Mouse (Mus musculus): Measurements from ENCODE around the gene Creb3l1. TPM values are rescaled to one million over a fixed set of nuclear protein-coding genes. Genes with fewer than 3 reads are reported as not detected.

Gene Creb3l1
- polyA plus RNA-seq, 1 experiment from 2014 or later, result 1.1 TPM

DNA sequence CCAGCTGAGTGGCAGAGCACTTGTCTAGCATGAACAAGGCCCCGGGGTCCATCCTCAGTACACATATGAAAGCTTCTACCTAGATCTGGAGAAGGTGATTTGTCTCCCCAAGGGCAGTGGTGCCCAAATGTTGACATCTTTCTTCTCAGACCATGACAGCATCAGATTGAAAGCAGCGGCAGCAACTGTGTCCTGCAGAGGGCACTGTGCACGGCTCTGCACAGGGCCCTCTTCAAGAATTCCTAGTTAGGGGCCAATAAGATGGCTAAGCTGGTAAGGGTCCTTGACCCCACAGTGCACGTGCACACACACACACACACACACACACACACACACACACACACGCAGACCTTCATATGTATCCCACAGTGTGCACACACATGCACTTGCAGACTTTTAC is 9.4 kb downstream of the Creb3l1 start:
- Histone ChIP-seq H3K36me3 (no peaks in the 10 kb centered on the region), H3K4me3 (replicated peaks) (no peak overlapping the region), H3K9me3 (replicated peaks) (no peaks in the 10 kb centered on the region), H3K4me2 (no peak overlapping the region), H3K27me3 (peaks cover 26% of the 10 kb centered on the region), H3K9ac (no peak overlapping the region), H3K4me1 (replicated peaks) (peaks cover 8% of the 10 kb centered on the region; the same call in 1 of the 2 replicates), H3K27ac (no peak overlapping the region)
- ATAC-seq (ENCODE audit: low read depth) (no peak), DNase-seq (no peak)
- WGBS (ENCODE audit: insufficient replicate concordance), result 61% methylated on average over 5 of the region's 5 CpGs

DNA sequence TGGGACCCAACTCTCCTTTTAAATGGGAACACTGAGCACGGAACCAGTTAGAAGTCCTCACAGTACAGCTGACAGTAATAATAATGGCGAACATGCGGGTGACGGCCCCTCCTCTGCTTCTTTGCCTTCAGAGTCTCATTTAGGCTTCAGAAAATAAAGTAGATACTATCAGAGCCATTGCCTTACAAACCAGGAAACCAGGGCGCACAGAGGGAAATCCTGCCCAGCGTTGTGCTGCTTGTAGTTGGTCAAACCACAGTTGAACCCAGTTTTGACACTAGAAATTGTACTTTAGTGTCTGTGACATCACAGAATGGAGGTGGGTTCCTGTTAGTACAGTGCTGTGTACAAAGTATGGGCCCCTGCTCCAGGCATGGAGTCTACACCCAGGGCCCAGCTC is 10.1 kb downstream of the Creb3l1 start:
- no peak for ATAC-seq (ENCODE audit: low read depth)
- no peak overlapping the region for H3K27ac ChIP-seq
- no peak overlapping the region for H3K4me3 ChIP-seq (replicated peaks)
- H3K4me2 ChIP-seq, result no peak overlapping the region
- H3K9ac ChIP-seq, result no peak overlapping the region
- peaks cover 11% of the 10 kb centered on the region; the same call in 1 of the 2 replicates for H3K4me1 ChIP-seq (replicated peaks)
- 51% methylated on average over 6 of the region's 6 CpGs for WGBS (ENCODE audit: insufficient replicate concordance)
- DNase-seq, result no peak
- H3K36me3 ChIP-seq, result no peaks in the 10 kb centered on the region
- H3K27me3 ChIP-seq, result peaks cover 22% of the 10 kb centered on the region
- H3K9me3 ChIP-seq (replicated peaks), result no peaks in the 10 kb centered on the region

DNA sequence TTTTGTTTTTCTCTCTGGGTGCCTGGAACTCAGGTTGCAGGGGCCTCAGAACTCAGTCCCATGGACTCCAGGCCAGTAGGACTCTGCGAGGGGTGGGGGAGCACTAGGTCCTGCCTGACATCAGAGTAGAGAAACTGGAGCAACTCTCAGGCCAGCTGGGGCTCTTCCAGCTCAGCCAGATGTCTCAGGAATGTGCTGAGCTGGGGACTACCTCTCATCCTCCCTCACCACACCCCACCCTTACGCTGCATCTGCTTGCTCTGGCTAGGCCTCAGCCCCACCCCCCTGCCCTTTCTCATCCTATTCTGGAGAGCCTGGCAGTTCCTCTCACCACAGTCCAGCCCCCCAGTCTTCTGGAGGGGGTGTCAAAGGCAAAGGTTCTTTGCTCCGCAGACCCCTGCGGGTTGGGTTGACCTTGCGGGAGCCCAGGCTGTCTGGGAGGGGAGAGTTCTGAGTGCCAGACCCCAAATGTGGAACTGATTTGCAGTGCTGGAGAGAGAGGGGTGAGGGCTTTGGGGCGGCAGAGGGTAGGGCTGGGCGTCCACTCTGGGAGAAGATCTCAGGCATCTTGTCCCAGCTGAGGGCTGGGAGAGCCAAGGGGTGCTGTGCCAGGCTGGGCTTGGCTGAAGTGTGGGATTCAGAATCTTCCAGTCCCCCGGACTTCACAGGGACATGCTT is 11.4 kb downstream of the Creb3l1 start:
- Histone ChIP-seq H3K27me3 (peaks cover 20% of the 10 kb centered on the region), H3K4me3 (replicated peaks) (no peak overlapping the region), H3K9me3 (replicated peaks) (no peaks in the 10 kb centered on the region), H3K4me1 (replicated peaks) (peaks cover 23% of the 10 kb centered on the region), H3K9ac (no peak overlapping the region), H3K4me2 (no peak overlapping the region), H3K27ac (peak overlapping the region; percentile 6; the same call in 1 of the 2 replicates), H3K36me3 (no peaks in the 10 kb centered on the region)
- no peak for DNase-seq
- WGBS (ENCODE audit: insufficient replicate concordance), result 47% methylated on average over 8 of the region's 8 CpGs
- no peak for ATAC-seq (ENCODE audit: low read depth)

DNA sequence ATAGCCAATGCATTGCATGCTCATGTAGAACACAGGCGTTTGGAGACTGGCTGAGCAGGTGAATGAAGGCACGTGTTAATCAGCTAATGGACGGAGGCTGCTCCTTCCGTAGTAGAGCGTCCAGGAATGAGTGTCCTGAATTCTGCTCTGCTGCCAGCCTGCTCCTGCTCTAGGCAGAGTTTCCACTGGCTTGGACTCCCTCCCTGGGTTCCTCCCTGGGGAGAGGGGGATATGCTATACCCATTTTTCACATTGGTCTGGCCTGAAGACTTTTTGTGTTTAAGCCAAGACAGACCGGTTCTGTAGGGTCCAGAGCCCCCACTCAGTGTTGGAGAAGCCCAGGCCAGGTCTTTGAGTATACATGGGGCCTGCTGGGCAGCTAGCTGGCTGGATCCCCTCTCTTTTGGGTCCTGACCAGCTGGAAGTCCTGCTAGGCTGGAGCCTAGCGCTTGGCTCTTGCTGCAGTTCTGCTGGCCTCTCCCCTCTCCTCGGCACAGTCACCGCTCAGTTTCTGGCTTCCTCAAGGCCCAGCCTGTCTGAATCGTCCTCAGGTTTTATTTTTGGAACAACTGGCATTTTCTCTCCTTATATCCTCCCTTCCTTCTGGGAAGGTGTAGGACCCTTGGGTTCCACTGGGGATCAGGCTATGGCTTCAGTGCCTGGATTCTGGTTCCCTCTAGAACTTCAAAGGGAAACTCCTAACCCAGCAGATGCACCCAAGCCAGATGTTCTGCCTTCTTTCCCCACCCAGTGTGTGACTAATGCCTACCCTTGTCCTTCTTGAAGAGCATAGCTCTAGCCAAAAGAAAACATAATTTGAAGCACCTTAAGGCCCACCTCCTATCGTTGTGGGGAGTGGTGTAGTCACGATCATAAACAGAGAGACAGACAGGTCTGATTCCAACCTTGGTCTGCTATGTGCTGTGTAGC is 12.6 kb downstream of the Creb3l1 start:
- peaks cover 15% of the 10 kb centered on the region for H3K27me3 ChIP-seq
- ATAC-seq (ENCODE audit: low read depth) (no peak), DNase-seq (no peak)
- H3K4me2 ChIP-seq, result no peak overlapping the region
- no peaks in the 10 kb centered on the region for H3K9me3 ChIP-seq (replicated peaks)
- no peaks in the 10 kb centered on the region for H3K36me3 ChIP-seq
- H3K9ac ChIP-seq, result no peak overlapping the region
- 71% methylated on average over 12 of the region's 12 CpGs for WGBS (ENCODE audit: insufficient replicate concordance)
- no peak overlapping the region for H3K4me3 ChIP-seq (replicated peaks)
- H3K27ac ChIP-seq, result no peak overlapping the region
- H3K4me1 ChIP-seq (replicated peaks), result peaks cover 35% of the 10 kb centered on the region

DNA sequence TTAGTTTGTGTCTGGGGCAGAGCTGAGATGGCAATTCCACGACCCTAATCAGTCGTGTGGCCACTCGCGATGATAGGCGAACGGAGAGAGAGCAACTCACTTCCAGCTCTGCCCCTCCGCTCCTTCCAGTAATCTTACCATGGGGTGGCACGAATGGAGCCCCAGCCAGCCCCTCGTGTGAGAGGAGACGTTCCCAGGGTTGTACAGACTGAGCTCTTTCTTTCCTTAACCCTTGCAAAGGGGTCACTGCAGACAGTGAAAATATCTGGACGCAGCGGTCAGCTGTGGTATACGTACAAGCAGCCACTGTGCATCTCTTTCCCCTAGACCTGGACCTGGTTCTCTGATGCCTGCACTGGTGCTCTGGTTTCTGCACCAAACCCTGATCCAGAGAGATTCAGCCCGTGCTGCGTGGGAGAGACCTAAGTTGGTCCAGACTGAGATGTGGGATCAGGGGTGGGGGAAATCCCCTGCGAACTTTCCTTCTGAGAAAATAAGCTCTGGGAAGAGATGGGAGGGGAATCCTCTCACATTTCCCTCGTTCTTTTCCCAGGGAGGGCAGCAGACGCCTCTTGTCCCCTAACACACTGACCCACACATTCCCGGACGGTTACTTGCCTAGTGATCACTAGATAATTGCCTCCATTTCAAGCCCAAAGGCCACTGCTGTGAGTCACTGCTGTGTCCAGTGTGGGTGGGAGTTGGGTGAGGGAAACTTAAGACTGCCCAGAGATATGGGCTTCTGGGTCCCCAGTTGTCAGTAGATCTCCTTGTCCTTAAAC is 15.5 kb downstream of the Creb3l1 start:
- Histone ChIP-seq H3K27ac (peak overlapping the region; percentile 24; the same call in 1 of the 2 replicates), H3K4me3 (replicated peaks) (peak overlapping the region; percentile 62), H3K9me3 (replicated peaks) (no peaks in the 10 kb centered on the region), H3K9ac (peak overlapping the region; percentile 69), H3K36me3 (no peaks in the 10 kb centered on the region), H3K4me1 (replicated peaks) (peaks cover 39% of the 10 kb centered on the region), H3K4me2 (peak overlapping the region; percentile 90), H3K27me3 (peaks cover 32% of the 10 kb centered on the region)
- DNase-seq (no peak), ATAC-seq (ENCODE audit: low read depth) (peak; percentile 21)
- WGBS (ENCODE audit: insufficient replicate concordance), result 5% methylated on average over 20 of the region's 20 CpGs

DNA sequence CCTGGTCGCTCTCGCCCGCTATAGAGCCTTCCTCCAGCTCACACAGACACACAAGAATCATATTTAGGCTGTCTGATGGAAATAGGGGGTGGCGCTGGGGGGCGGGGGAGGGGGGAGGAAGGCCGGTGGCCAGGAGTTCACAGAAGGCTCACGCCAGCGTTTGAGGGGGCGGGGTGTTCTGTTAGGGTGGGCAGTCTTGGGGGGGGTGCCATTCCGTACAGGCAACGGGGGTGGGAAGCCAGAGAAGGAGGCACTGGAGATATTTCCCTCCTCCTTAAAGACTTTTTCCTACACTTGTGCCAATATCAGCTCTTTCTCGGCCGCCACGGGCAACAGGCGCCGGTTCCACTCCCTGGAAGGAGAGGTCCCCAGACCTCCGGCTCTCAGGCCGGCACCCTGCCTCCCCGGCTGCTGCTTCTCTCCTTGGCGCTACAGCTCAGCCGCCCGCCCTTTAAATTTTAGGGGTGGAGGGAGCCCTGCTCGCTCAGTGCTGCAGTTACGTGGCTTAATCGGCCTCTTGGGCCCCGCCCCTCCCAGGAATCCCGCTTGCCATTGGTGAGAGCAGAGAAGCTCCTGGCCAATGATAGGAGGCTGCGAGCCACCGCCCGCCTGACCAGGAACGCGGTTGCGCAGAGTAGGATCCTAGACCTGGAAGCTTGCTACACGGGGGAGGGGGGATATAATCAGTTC is 16.2 kb downstream of the Creb3l1 start:
- peak overlapping the region; percentile 69 for H3K9ac ChIP-seq
- no peaks in the 10 kb centered on the region for H3K9me3 ChIP-seq (replicated peaks)
- no peaks in the 10 kb centered on the region for H3K36me3 ChIP-seq
- 1% methylated on average over 32 of the region's 34 CpGs for WGBS (ENCODE audit: insufficient replicate concordance)
- DNase-seq, result peak; percentile 95
- peak; percentile 98 for ATAC-seq (ENCODE audit: low read depth)
- peaks cover 37% of the 10 kb centered on the region for H3K27me3 ChIP-seq
- H3K4me1 ChIP-seq (replicated peaks), result peaks cover 39% of the 10 kb centered on the region
- peak overlapping the region; percentile 62 for H3K4me3 ChIP-seq (replicated peaks)
- H3K4me2 ChIP-seq, result peak overlapping the region; percentile 90
- H3K27ac ChIP-seq, result peak overlapping the region; percentile 50

DNA sequence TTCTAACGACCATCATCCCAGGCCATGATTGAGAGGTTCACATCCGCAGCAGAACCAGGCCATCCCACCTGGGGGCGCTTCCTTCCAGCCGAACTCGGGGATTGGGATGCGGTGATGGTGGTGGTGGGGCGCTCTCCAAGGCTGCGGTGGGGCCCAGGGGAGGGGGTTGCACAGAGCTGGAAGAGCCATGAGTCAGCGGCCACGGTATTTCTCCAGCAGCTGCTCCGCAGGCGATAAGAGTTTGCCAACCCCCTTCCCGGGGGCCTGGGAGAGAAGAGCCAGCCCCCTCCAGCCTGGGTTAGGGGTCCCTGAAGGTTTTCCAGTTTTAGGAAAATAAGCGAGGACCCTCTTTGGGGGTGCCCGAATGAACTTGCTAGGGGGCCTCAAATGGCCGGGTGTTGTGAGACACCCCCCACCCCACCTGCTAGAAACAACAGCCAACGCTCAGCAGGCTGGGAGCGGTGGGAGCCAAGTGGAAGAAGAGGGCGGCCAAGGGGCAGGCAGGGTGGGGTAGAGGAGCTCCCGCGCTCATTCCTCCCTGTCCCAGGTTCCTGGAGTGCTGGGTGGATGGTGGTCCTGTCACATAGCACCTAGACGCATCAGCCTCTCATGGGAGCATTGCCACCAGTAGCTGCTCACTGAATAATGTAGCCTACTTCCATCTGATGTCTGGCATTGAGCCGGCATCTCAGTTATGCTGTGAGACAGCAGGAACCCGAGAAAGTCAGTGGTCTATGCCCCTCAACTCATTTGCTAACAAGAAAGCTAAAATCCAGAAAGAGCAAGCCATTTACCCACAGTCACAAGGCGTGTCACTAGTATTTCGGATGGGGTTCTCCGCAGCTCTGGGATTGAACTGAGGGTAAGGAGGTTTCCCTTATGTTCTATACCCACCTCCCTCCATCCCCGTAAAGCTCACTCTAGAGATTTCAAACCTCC is 17.1 kb downstream of the Creb3l1 start:
- ATAC-seq (ENCODE audit: low read depth) (no peak), DNase-seq (peak; percentile 49)
- H3K4me1 ChIP-seq (replicated peaks), result peaks cover 31% of the 10 kb centered on the region
- no peaks in the 10 kb centered on the region for H3K9me3 ChIP-seq (replicated peaks)
- peak overlapping the region; percentile 90 for H3K4me2 ChIP-seq
- H3K4me3 ChIP-seq (replicated peaks), result peak overlapping the region; percentile 62
- peak overlapping the region; percentile 65 for H3K9ac ChIP-seq
- H3K27me3 ChIP-seq, result peaks cover 37% of the 10 kb centered on the region
- no peaks in the 10 kb centered on the region for H3K36me3 ChIP-seq
- WGBS (ENCODE audit: insufficient replicate concordance), result 1% methylated on average over 28 of the region's 28 CpGs
- peak overlapping the region; percentile 50; the same call in 1 of the 2 replicates for H3K27ac ChIP-seq

DNA sequence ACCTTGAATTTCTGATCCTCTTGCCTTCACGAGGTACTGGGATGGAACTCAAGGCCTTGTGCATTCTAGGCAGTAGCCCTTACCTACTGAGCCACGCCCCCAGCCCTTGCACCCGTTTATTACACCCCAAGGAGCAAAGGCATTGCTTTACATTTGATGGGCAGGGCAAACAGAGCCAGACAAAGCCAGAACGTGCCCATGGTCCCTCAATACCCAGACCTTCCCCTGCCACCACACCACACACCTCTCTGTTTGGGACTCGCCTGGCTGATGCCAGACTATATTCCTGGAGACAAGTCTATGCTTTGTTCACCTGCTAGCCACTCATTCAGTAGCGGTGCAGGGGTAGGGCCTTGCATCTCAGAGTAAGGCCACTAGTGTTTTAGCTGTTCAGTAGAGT is 17.8 kb downstream of the Creb3l1 start:
- DNase-seq (no peak), ATAC-seq (ENCODE audit: low read depth) (no peak)
- peak overlapping the region; percentile 29; the same call in 1 of the 2 replicates for H3K9ac ChIP-seq
- H3K4me1 ChIP-seq (replicated peaks), result peaks cover 31% of the 10 kb centered on the region
- H3K4me3 ChIP-seq (replicated peaks), result peak overlapping the region; percentile 62
- peak overlapping the region; percentile 90 for H3K4me2 ChIP-seq
- peaks cover 35% of the 10 kb centered on the region for H3K27me3 ChIP-seq
- no peaks in the 10 kb centered on the region for H3K9me3 ChIP-seq (replicated peaks)
- no peaks in the 10 kb centered on the region for H3K36me3 ChIP-seq
- H3K27ac ChIP-seq, result no peak overlapping the region
- WGBS (ENCODE audit: insufficient replicate concordance), result 43% methylated on average over 6 of the region's 6 CpGs

DNA sequence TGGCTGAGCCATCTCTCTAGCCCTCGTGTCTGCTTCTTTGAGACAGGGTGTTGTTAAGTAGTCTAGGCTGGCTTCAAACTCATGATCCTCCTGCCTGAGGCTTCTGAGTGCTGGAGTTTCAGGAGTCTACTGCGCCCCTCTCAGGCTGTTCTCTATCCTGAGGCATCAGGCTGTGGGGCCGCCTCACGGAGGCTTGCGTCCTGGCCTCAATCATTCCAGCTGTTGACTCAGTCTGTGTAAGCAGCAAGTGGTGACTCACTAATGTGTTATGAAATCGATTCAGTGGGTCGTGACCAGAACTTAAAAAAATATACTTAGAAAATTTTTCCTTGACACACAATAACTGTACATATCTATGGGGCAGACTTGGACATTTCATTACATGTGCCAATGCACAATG is 19.7 kb downstream of the Creb3l1 start:
- Histone ChIP-seq H3K9ac (no peak overlapping the region), H3K4me1 (replicated peaks) (peaks cover 31% of the 10 kb centered on the region), H3K4me3 (replicated peaks) (no peak overlapping the region), H3K27ac (no peak overlapping the region), H3K27me3 (peaks cover 27% of the 10 kb centered on the region), H3K9me3 (replicated peaks) (no peaks in the 10 kb centered on the region), H3K4me2 (no peak overlapping the region), H3K36me3 (no peaks in the 10 kb centered on the region)
- ATAC-seq (ENCODE audit: low read depth), result no peak
- no peak for DNase-seq
- WGBS (ENCODE audit: insufficient replicate concordance), result 58% methylated on average over 7 of the region's 7 CpGs
